Mouse (Mus musculus): ENCODE results near the gene Wscd2.

- TF ChIP-seq NRF1 (IDR thresholded peaks at IDR 0.05; ENCODE audit: low read depth, low read length) (no peak), CTCF (conservative IDR thresholded peaks at IDR 0.05 in 1 of 2, IDR thresholded peaks at IDR 0.05 in 1 of 2; ENCODE audit: low read depth in 2 of 2, low read length in 2 of 2) (no peak), POLR2A (IDR thresholded peaks at IDR 0.05; ENCODE audit: low read depth, low read length) (no peak), ZMIZ1 (IDR thresholded peaks at IDR 0.05; ENCODE audit: low read depth, low read length) (no peak), USF1 (IDR thresholded peaks at IDR 0.05; ENCODE audit: low read depth, low read length) (no peak), MAX (IDR thresholded peaks at IDR 0.05; ENCODE audit: low read length) (no peak), POLR2AphosphoS2 (IDR thresholded peaks at IDR 0.05; ENCODE audit: low read depth, low read length) (no peak), JUN (IDR thresholded peaks at IDR 0.05; ENCODE audit: insufficient read depth, low read depth, low read length) (no peak), ZNF384 (IDR thresholded peaks at IDR 0.05; ENCODE audit: low read depth, low read length) (no peak), UBTF (IDR thresholded peaks at IDR 0.05; ENCODE audit: low read depth, low read length) (no peak)
Observed at GRCm38 (mm10) chr5:113448023-113448734, 42.0 kb upstream of the Wscd2 start.

Data from CH12.LX (cell line).